Mouse (Mus musculus) layer of hippocampus, adult 11-12 months (tissue): Measurements from ENCODE around the gene Ect2l.
"Not testable (repeated sequence)": the region's sequence is repeated elsewhere in the genome, so short reads cannot be mapped to it uniquely, and the experiment has no call there.

Source experiments
- DNase-seq: peaks from one replicate; pipeline ENCODE4 v3.0.0; 2022; ENCODE audit warnings: low spot score

Ect2l gene

DNA sequence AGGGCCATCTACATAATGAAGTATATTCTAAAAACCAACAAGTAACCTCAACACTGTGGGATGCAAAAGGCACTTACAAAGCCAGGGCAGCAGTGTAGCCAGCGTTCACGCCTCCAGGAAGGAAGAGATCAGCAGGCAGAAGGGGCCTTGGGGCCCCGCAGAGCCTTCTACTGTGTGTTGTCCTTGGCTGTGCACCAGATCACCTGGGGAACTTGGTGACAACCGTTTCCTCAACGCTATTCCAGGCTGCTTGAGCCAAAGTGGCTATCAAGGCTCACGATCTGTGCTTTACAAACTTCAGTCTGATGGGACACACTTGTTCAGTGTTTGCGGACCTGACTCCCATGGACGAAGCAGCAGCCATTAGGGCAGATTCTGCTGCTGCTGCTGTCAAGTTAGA lies 19.0 kb downstream of the Ect2l start:
- no peak for DNase-seq

DNA sequence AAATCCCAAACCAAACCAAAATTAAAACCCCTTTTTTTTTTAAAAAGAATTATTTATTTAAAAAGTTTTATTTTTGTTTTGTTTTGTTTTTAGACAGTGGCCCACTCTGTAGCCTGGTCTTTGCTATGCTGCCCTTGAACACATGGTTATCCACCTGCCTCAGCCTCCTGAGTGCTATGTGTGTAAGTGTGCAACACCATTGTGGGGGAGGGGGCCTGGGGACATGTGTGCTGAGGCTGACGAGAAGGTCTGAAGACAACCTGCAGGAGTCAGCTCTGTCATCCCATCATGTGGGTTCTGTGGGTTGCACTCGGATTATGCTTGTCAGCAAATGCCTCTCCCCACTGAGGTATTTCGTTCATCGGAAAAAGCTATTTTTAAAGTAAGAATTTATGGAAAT lies 21.2 kb downstream of the Ect2l start:
- no peak for DNase-seq

DNA sequence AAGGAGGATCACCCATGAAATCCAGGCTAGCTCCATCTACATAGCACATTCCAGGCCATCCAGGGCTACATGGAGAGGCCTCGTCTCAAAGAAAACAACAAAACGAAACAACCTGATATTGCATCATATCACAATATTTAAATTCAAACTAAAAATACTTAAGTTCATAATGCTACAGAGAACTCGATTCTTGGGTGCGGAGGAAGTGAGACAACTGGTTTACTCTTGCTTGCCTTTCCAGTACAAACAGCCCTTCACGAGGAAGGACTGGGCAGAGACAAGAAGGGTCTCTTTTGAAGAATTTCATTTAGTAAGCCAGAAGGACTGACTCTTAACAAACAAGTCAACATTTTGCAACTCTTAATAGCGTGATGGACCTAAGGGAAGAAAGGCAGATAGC lies 22.1 kb downstream of the Ect2l start:
- DNase-seq, result no peak

DNA sequence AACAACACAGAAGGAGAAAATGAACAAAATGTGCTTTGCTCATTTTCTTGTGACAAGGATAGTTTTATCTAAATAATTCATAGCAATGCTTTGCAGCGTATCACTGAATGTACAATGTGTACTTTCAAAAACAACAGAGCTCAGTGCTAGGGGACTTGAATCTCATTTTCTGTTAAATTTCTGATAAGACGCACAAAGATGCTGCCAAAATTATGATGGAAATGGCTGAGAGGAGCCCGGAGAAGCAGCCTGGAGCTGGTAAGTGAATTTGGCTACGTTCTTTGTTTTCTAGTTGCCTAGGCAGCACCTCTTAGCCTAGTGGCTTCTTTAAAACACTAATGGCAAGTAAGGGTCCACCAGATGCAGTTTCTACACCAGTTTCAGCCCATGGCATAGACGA lies 28.4 kb downstream of the Ect2l start:
- DNase-seq, result peak; percentile 12

DNA sequence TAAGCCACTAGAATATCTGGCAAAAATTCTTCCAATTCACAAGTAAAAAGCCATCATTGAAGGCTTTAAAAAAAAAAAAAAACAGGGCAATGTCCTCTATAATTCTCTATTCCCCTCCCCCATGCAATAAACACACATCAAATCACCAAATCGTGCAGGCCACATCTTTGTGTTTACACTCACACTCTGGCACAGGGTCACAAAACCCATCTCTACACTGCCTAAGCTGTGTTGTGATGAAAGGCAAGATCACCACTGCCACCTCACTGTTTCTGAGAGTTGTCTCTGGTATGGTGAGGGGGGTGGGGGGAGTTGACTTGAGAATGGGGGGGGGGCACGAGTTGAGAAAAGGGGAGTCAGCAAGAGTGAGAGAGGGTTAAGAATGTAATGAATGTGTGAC lies 33.4 kb downstream of the Ect2l start:
- DNase-seq, result no peak

DNA sequence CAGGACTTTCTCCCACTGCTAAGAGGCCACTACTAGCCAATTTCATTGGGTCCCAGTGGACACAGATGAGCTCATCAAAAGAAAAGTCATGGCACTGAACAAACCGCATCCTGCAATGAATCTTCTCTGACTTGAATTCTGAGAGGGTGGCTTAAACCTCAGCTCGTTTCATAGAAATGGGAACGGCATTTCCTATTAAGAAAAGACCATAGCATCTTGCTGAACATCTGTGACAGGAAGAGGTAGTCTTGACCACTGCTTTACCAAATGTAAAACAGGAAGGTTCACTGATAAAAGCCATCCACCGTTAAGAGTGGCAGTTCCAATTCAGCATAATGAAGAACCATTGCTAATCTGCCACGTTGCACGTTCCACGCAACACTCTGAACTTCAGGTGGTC lies 34.0 kb downstream of the Ect2l start:
- no peak for DNase-seq

DNA sequence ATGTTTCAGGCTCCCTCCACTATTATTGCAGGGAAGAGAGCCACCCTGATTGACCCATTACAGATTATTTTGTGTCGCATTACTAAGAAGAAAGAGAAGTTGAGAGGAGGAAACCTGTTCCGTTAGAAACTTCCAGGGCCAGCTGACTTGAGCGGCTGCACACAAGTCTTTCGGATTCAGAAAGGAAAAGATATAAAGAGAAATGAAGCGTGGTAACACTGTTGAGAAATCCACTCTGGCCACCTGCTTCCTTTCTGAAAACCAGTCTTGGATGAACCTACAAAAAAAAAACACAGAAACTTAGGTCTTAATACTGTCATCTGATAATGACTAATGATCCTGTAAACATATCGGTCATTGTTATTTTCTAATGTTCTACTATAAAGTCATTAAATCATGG lies 35.6 kb downstream of the Ect2l start:
- no peak for DNase-seq

DNA sequence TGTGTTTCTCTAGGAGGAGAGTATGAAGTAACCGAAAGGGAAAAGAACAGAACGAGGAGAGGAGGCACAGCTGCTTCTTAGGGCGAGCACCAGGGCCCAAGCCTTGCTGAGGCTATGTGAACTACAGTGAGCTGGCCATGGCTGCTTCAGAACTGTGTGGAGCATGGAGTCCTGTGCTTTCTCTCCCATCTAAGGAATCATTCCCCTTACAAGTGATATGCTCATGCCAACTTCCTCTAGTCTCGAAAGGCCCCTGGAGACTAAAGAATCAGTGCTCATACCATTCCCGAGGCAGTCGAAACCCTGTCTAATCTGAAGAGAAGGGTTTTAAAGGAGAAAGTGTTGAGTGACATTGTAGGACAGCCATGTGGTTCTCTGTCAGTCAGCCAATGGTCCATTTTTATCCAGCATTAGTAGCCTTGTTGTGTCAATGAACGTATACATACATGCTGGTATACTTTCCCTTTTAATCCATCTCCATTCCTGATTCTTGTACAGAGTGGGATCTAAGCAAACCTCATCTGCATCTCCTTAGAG lies 48.2 kb downstream of the Ect2l start:
- no peak for DNase-seq

DNA sequence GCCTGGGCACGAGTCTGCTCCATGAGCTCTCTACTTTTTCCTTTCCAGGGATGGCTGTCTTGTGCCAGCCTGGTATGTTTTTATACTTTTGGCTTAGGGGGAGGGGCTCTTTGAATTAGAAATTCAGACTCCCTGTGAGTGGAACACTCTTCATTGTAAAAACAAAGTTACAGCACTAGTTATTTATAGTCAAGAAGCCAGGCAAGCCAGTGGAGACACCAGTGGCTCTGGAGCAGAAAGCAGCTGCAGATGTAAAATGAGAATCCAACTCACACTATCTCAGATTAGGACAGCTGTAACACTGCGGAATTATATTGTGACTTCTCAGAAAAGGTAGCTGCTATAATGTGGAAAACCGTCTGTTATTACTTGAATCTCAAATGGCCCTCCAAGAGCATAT lies 63.5 kb downstream of the Ect2l start:
- DNase-seq, result no peak

DNA sequence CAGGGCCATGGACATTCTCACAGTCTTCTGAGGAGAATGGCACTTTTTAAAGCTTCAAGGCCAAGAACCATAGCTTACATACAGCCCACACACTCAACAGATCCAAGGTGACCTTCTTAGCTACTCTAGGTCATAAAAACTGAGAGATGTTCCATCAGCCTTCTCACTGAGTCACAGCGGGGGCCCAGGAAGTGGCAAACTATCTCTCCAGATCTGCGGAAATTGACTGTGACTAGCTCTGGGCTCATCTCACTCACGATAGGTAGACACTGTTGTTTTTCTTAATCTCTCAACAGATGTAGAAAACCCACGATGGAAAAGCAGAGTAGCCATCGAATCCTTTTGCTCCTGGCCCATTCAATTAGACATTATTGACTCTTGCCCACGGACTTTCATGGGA lies 68.5 kb downstream of the Ect2l start:
- DNase-seq, result no peak

DNA sequence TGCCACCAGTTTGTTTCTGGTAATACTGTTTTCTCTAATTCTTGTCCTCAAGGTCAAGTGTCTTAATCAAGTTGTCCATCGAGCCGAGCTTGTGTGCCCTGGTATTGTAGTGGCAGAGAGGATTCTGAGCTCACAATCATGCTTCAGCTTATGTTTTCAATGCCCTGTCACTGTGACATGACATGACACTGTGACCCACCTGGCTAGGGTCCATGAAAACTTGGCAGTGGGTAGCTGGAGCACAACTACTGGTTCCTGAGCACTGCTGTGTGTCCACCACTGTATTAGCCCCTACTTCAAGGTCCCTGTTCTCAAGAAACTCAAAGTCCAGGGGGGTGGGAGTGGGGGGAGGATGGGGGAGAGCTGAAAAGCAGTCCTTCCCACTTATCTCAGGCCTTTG lies 69.3 kb downstream of the Ect2l start:
- DNase-seq, result no peak

DNA sequence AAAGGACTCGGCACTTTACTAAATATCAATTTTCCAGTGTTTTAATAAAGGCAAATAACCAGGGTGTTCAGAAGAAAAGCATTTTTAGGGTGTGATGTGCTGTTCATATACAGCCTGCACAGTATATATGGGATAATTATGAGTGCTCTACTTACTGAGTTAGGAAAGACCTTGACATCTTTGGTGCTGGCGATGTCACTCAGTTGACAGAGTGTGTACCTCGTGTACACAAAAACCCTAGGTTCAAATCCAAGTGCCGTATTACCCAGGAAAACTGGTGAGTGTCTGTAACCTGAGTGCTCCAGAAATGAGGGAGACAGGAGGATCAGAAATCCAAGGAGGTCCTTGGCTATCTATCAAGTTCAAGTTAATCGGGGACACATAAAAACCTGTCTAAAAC lies 71.1 kb downstream of the Ect2l start:
- no peak for DNase-seq

DNA sequence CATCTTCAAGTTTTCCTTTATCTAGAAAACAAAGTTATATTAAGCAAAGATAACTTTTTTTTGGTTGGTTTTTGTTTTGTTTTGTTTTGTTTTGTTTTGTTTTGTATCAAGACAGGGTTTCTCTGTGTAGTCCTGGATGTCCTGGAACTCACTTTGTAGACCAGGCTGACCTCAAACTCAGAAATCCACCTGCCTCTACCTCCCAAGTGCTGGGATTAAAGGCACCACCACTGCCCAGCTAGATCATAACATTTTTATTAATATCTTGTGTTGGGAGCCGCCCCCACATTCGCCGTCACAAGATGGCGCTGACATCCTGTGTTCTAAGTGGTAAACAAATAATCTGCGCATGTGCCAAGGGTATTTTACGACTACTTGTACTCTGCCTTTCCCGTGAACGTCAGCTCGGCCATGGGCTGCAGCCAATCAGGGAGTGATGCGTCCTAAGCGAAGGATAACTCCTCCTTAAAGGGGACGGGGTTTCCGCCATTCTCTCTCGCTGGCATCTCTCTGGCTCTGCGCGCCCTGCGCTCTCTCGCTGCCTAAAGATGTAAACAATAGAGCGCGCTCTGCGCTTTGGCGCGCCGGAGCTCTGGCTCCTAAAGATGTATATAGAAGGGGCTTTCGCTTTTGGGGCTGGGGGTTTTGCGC lies 71.7 kb downstream of the Ect2l start:
- DNase-seq, result not testable (repeated sequence)

DNA sequence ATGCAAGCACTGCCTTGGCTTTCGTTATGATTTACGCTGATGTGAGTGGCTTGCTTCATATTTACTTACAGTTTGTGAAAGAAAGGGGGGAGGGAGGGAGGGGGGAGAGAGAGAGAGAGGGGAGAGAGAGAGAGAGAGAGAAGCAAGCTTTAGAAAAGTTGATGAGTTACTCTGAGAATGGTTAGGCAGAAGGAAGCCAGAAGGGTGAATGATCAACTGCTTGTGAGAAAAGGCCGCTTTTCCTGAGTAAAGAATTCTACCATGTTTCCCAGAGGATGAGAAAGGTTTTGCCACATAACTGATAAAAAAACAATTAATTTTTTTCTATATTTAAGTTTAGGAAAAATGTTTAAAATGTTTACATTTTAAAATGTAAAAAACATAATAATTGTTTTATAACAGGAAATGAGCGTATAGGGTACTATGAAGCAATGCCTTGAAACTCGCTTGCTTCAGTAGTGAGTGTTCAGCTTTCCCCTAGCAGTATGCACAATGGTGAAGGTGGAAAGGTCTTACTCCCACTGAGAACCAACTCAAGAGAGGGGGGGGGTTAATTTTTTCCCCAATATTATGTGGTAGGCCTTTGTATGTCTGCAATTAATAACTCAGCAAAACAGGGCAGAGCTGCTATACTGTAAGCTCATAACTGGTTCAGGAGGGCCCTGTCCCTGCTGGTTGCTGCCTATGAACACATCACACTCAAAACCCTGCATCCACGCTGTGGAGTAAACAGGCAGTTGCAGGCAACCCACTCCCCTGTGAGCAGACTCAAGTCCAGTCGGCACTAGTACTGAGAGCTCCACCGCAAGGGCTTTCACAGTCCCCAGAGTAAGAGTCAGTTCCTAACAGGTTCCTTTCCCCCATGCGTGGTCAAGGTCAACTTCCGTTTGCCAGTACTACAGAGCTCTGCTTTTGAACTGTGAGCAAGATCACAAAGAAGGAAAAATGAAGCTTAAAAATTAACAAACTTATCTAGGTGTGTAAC lies 78.7 kb downstream of the Ect2l start:
- no peak for DNase-seq

DNA sequence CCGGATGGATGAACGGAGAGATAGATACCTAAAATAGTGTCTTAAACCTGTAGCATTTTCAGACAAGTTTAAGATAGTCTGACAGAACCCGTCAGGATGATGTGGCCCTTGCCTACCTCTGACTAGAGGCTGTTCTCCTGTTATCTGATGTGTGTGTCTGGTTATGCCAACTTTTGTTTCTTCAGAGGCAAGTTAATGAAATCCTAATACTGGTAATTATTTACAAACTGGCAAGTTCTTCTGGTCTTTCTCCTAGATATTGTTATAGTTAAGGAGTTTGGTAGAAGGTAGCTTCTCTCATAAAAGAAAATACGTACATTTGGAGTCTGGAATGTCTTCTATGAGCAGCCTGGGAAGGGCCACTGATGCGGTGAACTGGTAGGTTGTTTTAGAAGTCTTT lies 80.4 kb downstream of the Ect2l start:
- no peak for DNase-seq

DNA sequence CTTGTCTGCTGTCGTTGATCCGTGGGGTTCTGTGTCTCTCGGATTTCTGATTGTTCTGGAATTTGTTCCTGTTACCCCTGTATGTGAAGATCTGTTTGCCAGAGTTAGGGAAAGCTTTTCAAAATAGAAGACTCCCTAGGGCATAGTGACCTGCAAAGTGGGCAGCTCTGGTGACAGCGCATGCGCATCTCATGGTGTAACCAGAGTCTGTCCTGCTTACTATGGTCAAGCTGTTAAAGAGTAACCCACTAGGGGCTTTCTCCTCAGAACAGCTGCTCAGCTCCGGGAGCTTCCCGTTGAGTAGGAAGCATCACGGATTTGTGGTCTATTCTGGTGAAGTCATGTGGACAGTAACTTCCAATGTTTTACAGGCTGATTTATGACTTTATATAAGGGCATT lies 92.4 kb downstream of the Ect2l start:
- no peak for DNase-seq

DNA sequence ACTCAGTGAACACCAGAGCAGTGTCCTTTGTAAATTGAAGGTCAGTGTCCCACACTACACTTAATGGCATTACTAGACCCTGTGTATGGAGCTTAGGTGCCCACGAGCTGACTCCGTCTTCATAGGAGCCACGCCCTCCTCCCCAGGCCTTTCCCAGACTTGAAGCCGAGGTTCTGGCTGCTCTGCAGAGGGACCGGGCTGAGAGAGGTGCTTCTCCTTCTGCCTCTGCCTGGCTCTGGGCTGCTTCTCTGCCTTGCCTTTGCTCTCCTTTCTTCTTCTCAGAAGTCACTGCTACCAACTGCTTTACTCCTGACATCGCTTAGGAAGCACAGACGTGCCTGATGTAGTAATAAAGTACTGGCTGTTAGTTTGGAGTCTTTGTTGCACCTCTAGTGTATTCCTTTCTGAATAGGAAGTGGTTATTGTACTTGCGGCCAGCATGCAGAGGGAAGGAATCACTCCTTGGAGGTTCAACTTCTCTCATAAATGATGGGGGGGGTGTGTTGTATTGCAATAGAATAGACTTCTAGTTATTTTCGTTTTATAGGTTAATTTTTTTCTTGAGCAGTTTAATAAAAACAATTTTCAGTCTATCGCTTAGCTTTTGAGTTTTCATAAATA lies 97.1 kb downstream of the Ect2l start:
- no peak for DNase-seq

DNA sequence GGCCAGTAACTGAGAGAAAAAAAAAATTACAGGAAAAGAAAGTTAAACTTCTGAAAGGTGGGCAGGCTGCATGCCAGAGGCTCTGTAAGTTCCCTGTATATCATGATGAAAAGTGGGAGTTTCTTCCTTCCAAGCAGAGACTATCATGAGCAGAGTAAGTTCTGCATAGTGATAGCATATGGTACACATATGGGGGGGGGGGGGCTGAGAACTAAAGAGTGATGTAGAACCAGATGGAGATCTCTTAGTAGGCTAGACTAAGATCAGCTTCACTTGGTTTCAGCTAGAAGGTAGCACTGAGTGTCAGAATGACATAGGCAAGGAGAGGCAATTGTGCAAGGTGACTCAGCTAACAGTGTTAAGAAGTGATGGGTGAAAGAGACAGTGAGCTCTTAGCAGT lies 99.8 kb downstream of the Ect2l start:
- DNase-seq, result no peak

DNA sequence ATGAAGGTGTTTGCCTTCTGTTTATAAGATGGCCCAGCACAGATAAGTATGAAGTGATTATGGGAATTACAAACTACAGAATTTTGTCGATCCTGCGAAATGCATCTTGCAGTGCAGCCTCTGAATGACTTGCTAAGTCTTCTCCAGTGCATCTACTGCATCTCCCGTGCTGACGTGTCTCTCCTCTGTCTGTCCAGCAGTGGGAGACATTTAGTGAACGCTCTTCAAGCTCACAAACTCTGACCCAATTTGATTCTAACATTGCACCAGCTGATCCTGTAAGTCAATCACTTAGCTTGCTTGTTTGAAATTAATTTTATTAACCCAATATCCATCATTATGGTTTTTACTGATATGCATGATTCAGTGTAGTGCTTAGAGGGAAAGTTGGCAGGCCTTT lies 103.2 kb downstream of the Ect2l start:
- no peak for DNase-seq

DNA sequence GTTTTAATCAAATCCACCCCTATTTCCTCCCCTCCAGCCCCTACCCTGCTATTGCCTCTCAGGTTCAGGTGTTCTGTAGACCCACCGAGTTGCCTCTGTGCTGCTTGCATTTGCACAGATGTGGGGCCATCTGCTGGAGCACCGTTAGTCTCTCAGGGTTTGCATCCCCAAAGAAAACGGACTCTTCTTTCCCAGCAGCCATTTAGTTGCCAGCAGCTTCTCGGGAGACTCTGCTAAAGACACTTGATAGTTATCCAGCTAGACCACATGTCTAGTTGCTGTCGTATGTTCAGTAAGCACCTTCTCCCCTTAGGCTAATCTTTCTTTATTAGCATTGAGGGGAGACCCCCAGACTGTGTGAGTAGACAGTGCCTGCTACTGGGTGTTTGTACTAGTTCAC lies 108.5 kb downstream of the Ect2l start:
- no peak for DNase-seq

DNA sequence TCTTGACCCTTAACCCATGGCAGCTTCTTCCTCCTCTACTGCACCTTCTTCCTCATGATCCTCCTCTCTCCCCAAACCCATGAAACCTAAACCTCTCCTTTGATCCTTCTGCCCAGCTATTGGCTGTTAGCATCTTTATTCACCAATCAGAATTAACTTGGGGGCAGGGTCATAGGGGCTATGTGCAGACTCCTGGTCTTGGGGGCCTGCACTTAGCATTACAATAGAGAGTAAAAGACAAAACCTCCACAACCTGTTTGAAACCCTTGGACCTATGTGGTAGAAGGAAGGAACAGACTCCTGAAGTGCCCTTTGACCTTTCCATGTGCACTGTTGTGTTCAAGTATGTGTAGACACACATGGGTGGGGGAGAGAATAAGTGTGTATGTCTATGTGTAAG lies 120.0 kb downstream of the Ect2l start:
- DNase-seq, result no peak

DNA sequence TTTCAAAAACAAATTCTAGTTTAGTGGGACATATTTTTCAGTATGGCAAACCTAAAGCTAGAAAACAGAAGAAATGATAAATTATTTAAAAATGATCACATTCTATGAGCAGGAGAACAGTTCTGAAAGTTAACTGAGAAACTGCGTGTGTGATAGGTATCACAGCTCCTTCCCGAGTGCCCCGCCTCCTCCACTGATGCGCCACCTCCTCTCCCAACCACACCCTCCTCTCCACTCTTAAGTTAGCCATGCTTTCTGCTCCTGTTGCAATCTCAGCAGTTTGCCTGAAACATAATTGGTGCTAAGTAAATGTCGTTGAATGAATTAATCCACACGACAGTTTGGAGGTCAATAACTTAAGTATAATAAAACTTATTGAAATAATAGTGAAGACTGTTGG lies 127.9 kb downstream of the Ect2l start:
- DNase-seq, result no peak

DNA sequence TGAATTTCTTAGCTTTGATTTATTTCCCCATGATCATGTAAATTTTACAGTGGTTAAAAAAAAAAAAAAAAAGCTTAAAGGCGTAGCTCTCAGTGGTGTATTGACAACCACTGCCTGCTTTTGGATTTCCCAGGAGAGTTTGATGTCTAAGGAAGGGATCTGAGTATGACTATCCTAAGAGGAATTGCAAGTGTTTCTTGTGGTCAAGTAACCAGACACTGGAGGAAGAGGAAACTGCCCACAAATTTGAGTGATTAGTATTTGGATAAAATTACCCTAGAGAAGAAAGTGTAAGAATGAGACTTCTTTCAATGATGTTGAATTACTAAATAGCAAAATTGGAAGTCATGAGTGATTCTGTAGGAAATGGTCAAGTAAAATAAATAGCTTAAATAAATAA lies 129.2 kb downstream of the Ect2l start:
- no peak for DNase-seq
